Mouse (Mus musculus): ENCODE data around the gene Ell2.

The Ell2 gene

GRCm38 (mm10) chr13:75734231-75734630, 27.7 kb downstream of the Ell2 start:
- no peak for DNase-seq

GRCm38 (mm10) chr13:75735606-75736005, 29.0 kb downstream of the Ell2 start:
- no peak for DNase-seq

- DNase-seq = no peak
Measured at GRCm38 (mm10) chr13:75737991-75738390, 31.4 kb downstream of the Ell2 start.

DNA sequence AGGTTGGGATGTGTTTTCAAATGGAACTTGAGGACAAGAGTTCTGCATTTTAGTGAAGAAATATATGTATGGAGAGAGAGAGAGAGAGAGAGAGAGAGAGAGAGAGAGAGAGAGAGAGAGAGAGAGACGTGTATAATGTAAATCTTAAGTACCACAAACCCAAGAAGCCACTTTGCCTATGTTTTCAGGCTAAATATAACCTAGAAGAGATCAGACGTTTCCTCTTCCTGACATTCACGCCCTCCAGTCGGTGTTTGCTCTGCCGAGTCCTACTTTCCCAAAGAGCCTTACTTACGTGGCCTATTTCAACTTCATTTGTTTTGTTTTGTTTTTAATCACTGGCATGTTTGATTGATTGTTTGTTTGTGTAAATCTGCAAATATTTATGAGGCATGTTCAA, 32.0 kb downstream of the Ell2 start:
- no peak for DNase-seq

DNA sequence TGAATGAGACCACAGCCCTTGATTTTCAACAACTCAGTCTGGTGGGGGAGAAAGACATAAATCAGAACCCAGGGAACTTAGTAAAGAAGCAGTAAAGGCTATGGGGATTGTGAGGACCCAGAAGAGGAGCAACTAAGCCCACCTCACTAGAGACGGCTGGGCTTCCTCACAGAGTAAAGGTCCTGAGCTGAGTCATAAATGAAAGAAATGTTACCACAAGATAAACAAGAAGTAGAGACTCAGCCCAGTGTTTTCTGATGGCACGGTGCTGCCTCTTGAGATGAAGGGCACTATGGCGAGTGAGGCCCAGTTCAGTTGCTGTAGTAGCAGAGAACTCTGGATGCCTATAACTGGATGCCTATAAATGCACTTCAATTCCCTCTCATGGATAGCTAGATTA, 32.4 kb downstream of the Ell2 start:
- no peak for DNase-seq

GRCm38 (mm10) chr13:75740018-75740417, 33.5 kb downstream of the Ell2 start:
- no peak for DNase-seq

DNA sequence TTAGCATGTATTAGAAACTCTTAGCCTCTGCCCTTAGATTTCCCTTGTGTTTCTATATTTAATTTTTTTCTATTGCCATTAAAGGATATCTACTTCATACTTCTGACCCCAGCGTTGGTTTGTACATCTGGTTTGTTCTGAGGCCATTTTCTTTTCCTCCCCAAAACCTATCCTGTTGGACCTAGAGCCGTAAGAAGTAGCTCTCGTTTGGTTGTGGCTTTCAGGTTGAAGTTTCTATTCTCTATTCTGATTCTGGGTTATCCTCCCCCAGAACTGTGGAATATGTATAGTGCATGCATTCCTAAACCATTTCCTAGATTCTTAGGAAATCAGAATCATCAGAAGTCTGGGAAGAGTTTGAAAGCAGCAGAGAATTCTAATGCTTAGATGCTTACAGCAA, 34.6 kb downstream of the Ell2 start:
- DNase-seq = no peak

- DNase-seq = no peak
Measured at GRCm38 (mm10) chr13:75741736-75742729, 35.5 kb downstream of the Ell2 start.

DNA sequence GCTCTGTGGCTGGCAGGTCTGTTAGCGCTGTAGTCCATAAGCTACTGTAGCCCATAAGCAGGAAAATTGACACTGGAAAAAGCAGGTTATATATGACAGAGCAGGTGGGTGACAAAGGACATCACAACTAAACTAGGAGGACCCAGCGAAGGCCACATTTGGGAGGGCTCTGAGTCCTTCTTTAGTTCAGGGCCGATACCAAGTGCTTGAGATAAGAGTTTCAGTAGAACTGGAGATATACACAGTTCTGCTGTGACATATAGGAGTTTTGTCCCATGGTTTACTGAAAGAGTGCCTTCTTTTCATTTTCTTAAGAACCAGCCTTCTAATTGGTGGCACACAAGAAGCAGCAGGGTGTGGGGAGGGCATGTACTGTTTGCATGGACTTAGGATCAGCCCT, 36.4 kb downstream of the Ell2 start:
- DNase-seq = no peak

DNA sequence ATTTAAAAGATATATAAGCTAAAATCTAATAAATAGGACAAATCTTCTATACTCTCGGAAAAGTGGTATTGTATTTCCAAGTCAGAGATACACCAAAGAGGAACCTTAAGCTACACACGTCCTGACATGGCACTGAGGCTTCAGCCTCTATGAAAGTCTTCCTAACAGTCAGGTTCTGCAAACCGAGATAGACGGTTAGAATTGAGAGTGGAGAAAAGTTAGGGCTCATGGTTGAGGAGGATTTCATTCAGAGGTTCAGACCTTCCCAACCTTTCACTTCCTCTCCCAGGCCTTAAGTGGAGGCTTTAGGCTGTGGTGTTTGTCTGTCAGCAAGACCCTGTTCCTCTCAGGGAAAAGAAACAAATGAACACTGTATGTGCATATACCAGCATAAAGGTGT, 37.5 kb downstream of the Ell2 start:
- DNase-seq = no peak

GRCm38 (mm10) chr13:75745328-75745727, 38.8 kb downstream of the Ell2 start:
- no peak for DNase-seq

DNA sequence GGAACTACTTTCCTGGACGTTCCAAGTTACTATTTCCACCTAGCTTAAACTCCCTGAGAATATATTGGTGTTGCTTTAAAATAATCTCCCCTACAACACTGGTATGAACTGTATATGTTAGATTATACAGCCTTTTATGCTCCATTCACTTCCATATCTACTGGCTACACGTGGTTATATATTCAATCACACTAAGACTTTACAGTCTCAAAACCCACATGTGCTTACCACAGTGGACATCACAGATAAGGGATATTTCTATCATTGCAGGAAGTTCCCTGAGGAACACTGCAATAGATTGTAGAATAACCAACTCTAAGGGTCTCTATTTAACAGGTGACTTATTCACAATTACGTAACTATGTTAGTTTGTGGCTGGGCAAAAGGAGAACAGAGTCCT, 40.7 kb downstream of the Ell2 start:
- DNase-seq = no peak

DNA sequence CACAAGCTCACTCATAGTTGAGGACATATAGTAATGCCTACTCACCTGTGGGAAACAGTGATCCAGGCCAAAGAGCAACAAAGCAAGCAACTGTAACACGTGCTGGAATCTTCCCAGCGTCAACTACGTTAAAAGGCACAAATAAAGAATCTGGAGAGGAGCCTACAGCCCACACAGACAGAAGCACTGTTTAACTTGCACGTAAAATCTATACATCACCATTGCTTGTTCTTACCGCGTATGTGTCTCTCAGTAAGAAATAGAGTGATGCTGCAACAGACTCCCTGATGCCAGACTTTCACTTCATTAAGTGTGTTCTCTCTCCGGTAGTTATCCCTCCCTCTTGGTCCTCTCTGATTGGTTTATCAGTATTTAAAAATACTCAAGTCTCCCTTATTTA, 42.1 kb downstream of the Ell2 start:
- DNase-seq = no peak

DNA sequence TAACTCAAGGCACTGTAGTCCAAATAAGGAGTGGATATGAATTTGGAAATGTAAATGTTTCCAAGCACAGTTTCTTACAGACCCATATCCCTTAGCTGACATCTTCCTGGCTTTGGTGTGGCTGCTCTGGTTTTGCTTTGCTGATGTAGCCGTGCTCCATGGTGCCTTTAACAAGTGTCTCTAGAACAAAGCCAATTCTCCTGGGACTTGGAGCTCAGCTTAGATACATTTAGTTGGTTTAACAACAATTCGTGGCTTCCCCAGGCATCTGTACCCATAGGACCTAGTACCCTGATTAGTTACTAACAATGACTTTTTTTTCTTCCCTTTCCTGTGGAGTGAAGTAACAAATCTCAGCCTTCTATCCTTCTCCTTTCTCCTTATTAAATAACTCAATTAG, 44.2 kb downstream of the Ell2 start:
- no peak for DNase-seq

DNA sequence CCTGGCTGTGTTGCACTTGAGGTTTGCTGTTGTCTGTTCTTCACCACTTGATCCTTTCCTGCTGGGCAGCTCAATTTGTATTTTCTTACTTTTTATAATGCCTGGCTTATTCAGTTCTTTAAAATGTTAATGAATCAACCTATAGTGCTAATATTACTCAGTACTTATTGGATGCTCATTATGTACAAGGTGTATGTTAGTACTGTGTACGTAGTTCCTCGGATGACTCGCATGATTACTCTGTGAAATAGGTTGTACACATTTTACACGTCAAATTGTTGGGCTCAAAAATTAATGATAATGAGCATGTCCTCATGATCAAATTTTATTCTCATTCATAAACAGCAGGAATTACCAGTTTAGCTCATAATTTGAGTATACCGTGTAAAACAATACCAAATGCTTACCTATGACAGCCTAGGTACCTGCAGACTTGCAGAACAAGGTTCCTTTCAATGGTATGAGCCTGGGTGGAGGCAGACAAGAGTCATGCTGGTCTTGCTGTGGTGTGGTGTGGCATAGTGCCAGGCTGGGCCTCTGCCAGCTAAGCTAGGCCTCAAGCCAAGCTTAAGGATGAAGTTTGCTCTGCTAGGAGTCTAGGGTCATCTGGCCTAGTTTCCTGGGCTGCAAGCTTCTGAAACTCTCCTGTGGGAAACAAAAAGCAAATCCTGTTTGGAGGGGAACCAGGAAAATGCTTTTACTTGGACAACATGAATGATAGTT, 45.8 kb downstream of the Ell2 start:
- DNase-seq = peak in 1 of 2 experiments; percentile 9

DNA sequence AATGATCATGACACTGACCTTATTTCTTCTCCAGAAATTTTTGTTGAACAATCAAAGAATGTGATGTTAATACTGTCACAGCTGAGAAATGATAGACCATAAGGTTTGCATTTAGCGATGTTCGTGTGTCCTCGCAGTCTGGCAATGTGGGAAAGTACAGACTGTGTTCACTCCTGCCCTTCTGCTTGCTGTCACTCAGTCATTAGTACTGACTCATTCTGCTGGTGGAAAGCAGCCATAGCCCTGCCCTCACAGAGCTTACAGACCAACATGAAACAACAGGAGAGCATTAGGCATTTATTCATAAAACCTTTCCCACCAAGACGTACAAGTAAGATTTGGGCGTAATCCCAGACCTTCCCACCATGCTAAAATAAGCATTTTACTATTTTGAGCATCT, 47.8 kb downstream of the Ell2 start:
- no peak for DNase-seq

GRCm38 (mm10) chr13:75760859-75761548, 54.4 kb downstream of the Ell2 start:
- no peak for DNase-seq

GRCm38 (mm10) chr13:75762759-75763158, 56.2 kb downstream of the Ell2 start:
- no peak for DNase-seq

DNA sequence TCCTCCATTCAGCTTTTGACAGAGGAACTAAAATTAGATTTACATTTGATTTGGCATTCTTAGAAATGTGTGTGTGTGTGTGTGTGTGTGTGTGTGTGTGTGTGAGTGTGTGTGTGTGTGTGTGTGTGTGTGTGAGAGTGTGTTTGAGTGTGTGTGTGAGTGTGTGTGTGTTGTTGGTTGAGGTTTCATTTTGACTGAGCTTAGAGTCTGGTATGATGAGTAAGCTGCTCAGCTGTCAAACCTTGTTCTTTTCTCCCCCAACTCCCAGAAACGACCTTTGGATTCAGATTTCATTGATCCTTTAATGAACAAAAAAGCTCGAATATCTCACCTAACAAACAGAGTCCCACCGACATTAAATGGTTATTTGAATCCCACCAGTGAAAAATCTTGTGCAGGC, 56.7 kb downstream of the Ell2 start:
- no peak for DNase-seq

DNA sequence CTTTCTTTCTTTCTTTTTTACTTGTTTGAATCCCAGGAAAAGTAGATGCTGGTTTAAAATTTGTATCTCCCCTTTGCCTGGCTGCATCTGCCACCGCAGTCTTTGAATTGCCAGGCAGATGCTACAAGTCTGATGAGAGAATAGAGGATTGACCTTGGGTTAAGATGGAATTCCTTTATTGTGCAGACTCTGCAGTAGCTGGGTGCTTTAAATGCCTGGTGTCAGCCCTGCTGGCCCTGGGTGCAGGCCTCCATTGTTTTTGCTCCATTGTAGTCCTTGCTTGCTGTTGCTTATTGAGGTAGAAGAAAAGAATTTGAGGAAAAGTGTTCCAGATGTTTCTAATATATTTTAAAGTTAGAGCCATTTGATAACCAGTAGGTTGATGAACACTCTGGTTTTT, 59.2 kb downstream of the Ell2 start:
- DNase-seq = no peak

- no peak for DNase-seq
Measured at GRCm38 (mm10) chr13:75766238-75766637, 59.7 kb downstream of the Ell2 start.

DNA sequence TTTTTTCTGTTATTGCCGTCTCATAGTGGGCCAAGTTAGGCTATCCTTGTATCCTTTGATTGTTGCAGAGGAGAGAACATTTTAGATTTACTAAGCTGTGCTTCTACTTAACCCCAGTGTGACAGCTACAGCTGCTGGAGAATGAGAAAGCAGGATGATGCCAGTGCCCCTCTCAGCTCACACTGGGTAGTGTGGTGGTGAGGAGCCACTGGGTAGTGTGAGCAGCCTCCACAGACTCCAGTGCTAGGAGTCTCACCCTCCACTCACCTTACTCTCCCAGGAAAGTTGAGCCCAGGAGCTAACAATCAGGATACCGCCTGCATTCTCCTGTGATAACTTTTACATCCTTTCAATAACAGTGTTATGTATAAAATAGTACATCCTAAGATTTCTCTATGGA, 60.4 kb downstream of the Ell2 start:
- DNase-seq = no peak

GRCm38 (mm10) chr13:75770744-75771143, 64.2 kb downstream of the Ell2 start:
- DNase-seq = no peak

GRCm38 (mm10) chr13:75771404-75771803, 64.8 kb downstream of the Ell2 start:
- DNase-seq = no peak
